Comparison of ENCODE assay signal across 31 mouse cellular contexts in the genomic region with DNA sequence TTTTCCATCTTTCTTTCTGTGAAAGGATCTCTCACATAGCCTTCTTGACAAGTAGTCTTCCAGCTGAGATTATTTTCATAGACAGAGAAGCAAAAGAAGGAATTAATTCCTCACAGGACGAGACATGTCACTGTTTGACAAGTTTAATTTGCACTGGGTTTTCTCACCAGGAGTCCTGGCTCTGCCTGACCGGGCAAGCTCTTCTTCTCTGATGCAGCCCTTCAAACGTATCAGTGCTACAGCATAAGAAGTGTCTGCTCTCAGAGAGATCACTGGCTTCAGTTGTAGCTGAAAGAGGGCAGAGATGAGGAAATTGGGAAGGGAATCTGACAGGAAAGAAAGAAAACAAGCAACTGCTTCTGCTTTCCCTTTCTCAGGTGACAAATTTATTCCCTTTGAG.
A peak's percentile ranks its signal among the peaks of the same experiment; 100 is the strongest.
DNase-seq lines count a peak whose midpoint lies in the region; ATAC-seq lines count a peak whose summit lies in the region.
"Had no signal": no experiment of that assay in that cellular context is flagged by ENCODE, and none has a peak within 500 bp of the region (broad histone marks: within the 10 kb centered on the region; RNA-seq: fewer than 3 reads in every experiment).

No protein-coding gene starts in this region.

- H3K4me1 ChIP-seq in embryonic facial prominence, embryonic 14.5 days (ENCODE audit: control insufficient read depth, insufficient read depth, low read length) = no peaks in the 10 kb centered on the region
- peaks cover 5% of the 10 kb centered on the region; the same call in 1 of the 2 replicates for H3K4me1 ChIP-seq in embryonic facial prominence, embryonic 10.5 days
- no peaks in the 10 kb centered on the region; the same call in 1 of the 2 replicates for H3K4me1 ChIP-seq in hindbrain, embryonic 16.5 days (ENCODE audit: control insufficient read depth, insufficient read depth, low read depth, low read length)
- no peaks in the 10 kb centered on the region for H3K4me1 ChIP-seq in hindbrain, embryonic 12.5 days
- no peaks in the 10 kb centered on the region for H3K4me1 ChIP-seq in neural tube, embryonic 14.5 days (ENCODE audit: control insufficient read depth, insufficient read depth, low read length)
- no peaks in the 10 kb centered on the region for H3K4me1 ChIP-seq in neural tube, embryonic 15.5 days
- H3K4me1 ChIP-seq: heart, embryonic 12.5 days; kidney, embryonic 15.5 days; limb, embryonic 10.5 days; limb, embryonic 15.5 days; liver, embryonic 13.5 days; megakaryocyte, embryonic 14.5 days; neural tube, embryonic 13.5 days had no signal

- no peak overlapping the region for H3K4me2 ChIP-seq in embryonic facial prominence, embryonic 14.5 days (ENCODE audit: low read depth, low read length)
- no peak overlapping the region for H3K4me2 ChIP-seq in hindbrain, embryonic 16.5 days (ENCODE audit: low read length)
- no peak overlapping the region for H3K4me2 ChIP-seq in hindbrain, embryonic 12.5 days (replicated peaks)
- H3K4me2 ChIP-seq in neural tube, embryonic 14.5 days (ENCODE audit: low read depth, low read length) = no peak overlapping the region
- no peak overlapping the region for H3K4me2 ChIP-seq in neural tube, embryonic 15.5 days
- H3K4me2 ChIP-seq: heart, embryonic 12.5 days; kidney, embryonic 15.5 days; limb, embryonic 15.5 days; liver, embryonic 13.5 days; neural tube, embryonic 13.5 days had no signal

- H3K9ac ChIP-seq in embryonic facial prominence, embryonic 14.5 days (ENCODE audit: low read depth, low read length) = no peak overlapping the region
- H3K9ac ChIP-seq in hindbrain, embryonic 16.5 days (ENCODE audit: low read depth, low read length) = no peak overlapping the region
- H3K9ac ChIP-seq in hindbrain, embryonic 12.5 days = no peak overlapping the region
- H3K9ac ChIP-seq in neural tube, embryonic 14.5 days (replicated peaks; ENCODE audit: low read depth, low read length) = no peak overlapping the region
- no peak overlapping the region for H3K9ac ChIP-seq in neural tube, embryonic 15.5 days (replicated peaks)
- H3K9ac ChIP-seq: heart, embryonic 12.5 days; kidney, embryonic 15.5 days; limb, embryonic 15.5 days; liver, embryonic 13.5 days; neural tube, embryonic 13.5 days had no signal

- ATAC-seq in embryonic facial prominence, embryonic 14.5 days (ENCODE audit: low read depth) = no peak
- ATAC-seq in hindbrain, embryonic 16.5 days = peak; percentile 48; the same call in 1 of the 2 replicates
- no peak for ATAC-seq in hindbrain, embryonic 12.5 days (ENCODE audit: low FRiP score)
- no peak for ATAC-seq in neural tube, embryonic 14.5 days (ENCODE audit: low read depth)
- ATAC-seq in neural tube, embryonic 15.5 days (ENCODE audit: low FRiP score) = no peak
- ATAC-seq: activated CD4-positive, CD25-positive, alpha-beta regulatory T cell, adult 4 months; forebrain, embryonic 16.5 days; lung, postnatal 0 days had no signal

- H3K4me3 ChIP-seq in embryonic facial prominence, embryonic 14.5 days (ENCODE audit: low read depth, low read length) = no peak overlapping the region
- H3K4me3 ChIP-seq in embryonic facial prominence, embryonic 10.5 days = no peak overlapping the region
- H3K4me3 ChIP-seq in hindbrain, embryonic 16.5 days (ENCODE audit: low read length) = no peak overlapping the region
- no peak overlapping the region for H3K4me3 ChIP-seq in hindbrain, embryonic 12.5 days
- H3K4me3 ChIP-seq in neural tube, embryonic 14.5 days (ENCODE audit: low read depth, low read length) = no peak overlapping the region
- no peak overlapping the region for H3K4me3 ChIP-seq in neural tube, embryonic 15.5 days (replicated peaks)
- H3K4me3 ChIP-seq: gastrocnemius, adult 2 months; heart, adult 2 months; heart, embryonic 12.5 days; kidney, embryonic 15.5 days; layer of hippocampus, adult 2 months; limb, embryonic 10.5 days; limb, embryonic 15.5 days; liver, embryonic 13.5 days; megakaryocyte, embryonic 14.5 days; neural tube, embryonic 13.5 days had no signal

- H3K27me3 ChIP-seq in embryonic facial prominence, embryonic 14.5 days (replicated peaks; ENCODE audit: control insufficient read depth, insufficient read depth, low read length) = no peaks in the 10 kb centered on the region
- no peaks in the 10 kb centered on the region for H3K27me3 ChIP-seq in embryonic facial prominence, embryonic 10.5 days (replicated peaks; ENCODE audit: low read depth, poor library complexity, severe bottlenecking)
- H3K27me3 ChIP-seq in hindbrain, embryonic 16.5 days (replicated peaks; ENCODE audit: control insufficient read depth, insufficient read depth, low read length) = no peaks in the 10 kb centered on the region
- no peaks in the 10 kb centered on the region for H3K27me3 ChIP-seq in hindbrain, embryonic 12.5 days
- no peaks in the 10 kb centered on the region for H3K27me3 ChIP-seq in neural tube, embryonic 14.5 days (ENCODE audit: control insufficient read depth, insufficient read depth, low read length)
- no peaks in the 10 kb centered on the region for H3K27me3 ChIP-seq in neural tube, embryonic 15.5 days (replicated peaks)
- H3K27me3 ChIP-seq: heart, embryonic 12.5 days; kidney, embryonic 15.5 days; limb, embryonic 15.5 days; liver, embryonic 13.5 days; megakaryocyte, embryonic 14.5 days; neural tube, embryonic 13.5 days had no signal

- no peaks in the 10 kb centered on the region for H3K9me3 ChIP-seq in embryonic facial prominence, embryonic 14.5 days (ENCODE audit: control insufficient read depth, low read length)
- no peaks in the 10 kb centered on the region for H3K9me3 ChIP-seq in embryonic facial prominence, embryonic 10.5 days
- H3K9me3 ChIP-seq in hindbrain, embryonic 16.5 days (ENCODE audit: control insufficient read depth, low read length) = no peaks in the 10 kb centered on the region
- H3K9me3 ChIP-seq in hindbrain, embryonic 12.5 days (replicated peaks) = no peaks in the 10 kb centered on the region
- no peaks in the 10 kb centered on the region for H3K9me3 ChIP-seq in neural tube, embryonic 14.5 days (ENCODE audit: control insufficient read depth, low read length)
- H3K9me3 ChIP-seq in neural tube, embryonic 15.5 days (replicated peaks) = no peaks in the 10 kb centered on the region
- H3K9me3 ChIP-seq: heart, embryonic 12.5 days; kidney, embryonic 15.5 days; limb, embryonic 10.5 days; limb, embryonic 15.5 days; liver, embryonic 13.5 days; megakaryocyte, embryonic 14.5 days had no signal

- H3K27ac ChIP-seq in embryonic facial prominence, embryonic 14.5 days (replicated peaks; ENCODE audit: low read depth, low read length) = no peak overlapping the region
- H3K27ac ChIP-seq in embryonic facial prominence, embryonic 10.5 days (replicated peaks) = no peak overlapping the region
- H3K27ac ChIP-seq in hindbrain, embryonic 16.5 days (ENCODE audit: low read depth, low read length) = no peak overlapping the region
- H3K27ac ChIP-seq in hindbrain, embryonic 12.5 days = no peak overlapping the region
- H3K27ac ChIP-seq in neural tube, embryonic 14.5 days (ENCODE audit: low read depth, low read length) = 0 out of 2 replicates have a peak overlapping the region, but pooled peaks have one; percentile 28
- H3K27ac ChIP-seq in neural tube, embryonic 15.5 days (replicated peaks) = no peak overlapping the region; the same call in 1 of the 2 replicates
- H3K27ac ChIP-seq: gastrocnemius, adult 2 months; heart, adult 2 months; kidney, embryonic 15.5 days; layer of hippocampus, adult 2 months; limb, embryonic 10.5 days; limb, embryonic 15.5 days; liver, embryonic 13.5 days had no signal

- 18% methylated on average over 3 of the region's 3 CpGs for WGBS in embryonic facial prominence, embryonic 14.5 days
- WGBS in embryonic facial prominence, embryonic 10.5 days = 28% methylated on average over 3 of the region's 3 CpGs
- 20% methylated on average over 3 of the region's 3 CpGs for WGBS in hindbrain, embryonic 16.5 days
- 32% methylated on average over 3 of the region's 3 CpGs for WGBS in hindbrain, embryonic 12.5 days
- 54% methylated on average over 3 of the region's 3 CpGs for WGBS in neural tube, embryonic 14.5 days
- 50% methylated on average over 3 of the region's 3 CpGs for WGBS in neural tube, embryonic 15.5 days

- H3K36me3 ChIP-seq in embryonic facial prominence, embryonic 14.5 days (ENCODE audit: control insufficient read depth, insufficient read depth, low read length) = no peaks in the 10 kb centered on the region
- no peaks in the 10 kb centered on the region for H3K36me3 ChIP-seq in embryonic facial prominence, embryonic 10.5 days (replicated peaks)
- no peaks in the 10 kb centered on the region for H3K36me3 ChIP-seq in hindbrain, embryonic 16.5 days (ENCODE audit: control insufficient read depth, insufficient read depth, low read length)
- H3K36me3 ChIP-seq in hindbrain, embryonic 12.5 days = no peaks in the 10 kb centered on the region
- H3K36me3 ChIP-seq in neural tube, embryonic 14.5 days (ENCODE audit: control insufficient read depth, insufficient read depth, low read length) = no peaks in the 10 kb centered on the region
- H3K36me3 ChIP-seq in neural tube, embryonic 15.5 days = no peaks in the 10 kb centered on the region
- H3K36me3 ChIP-seq: heart, embryonic 12.5 days; kidney, embryonic 15.5 days; limb, embryonic 10.5 days; limb, embryonic 15.5 days; liver, embryonic 13.5 days; neural tube, embryonic 13.5 days had no signal

- DNase-seq in embryonic facial prominence, embryonic 14.5 days (ENCODE audit: low spot score) = peak; percentile 38
- no peak for DNase-seq in embryonic facial prominence, embryonic 10.5 days (ENCODE audit: low spot score)
- no peak for DNase-seq in testis, postnatal 10 days (ENCODE audit: low spot score)
- DNase-seq: adrenal gland, adult 2 months; adrenal gland, postnatal 36 days; gastrocnemius, adult 2 months; gastrocnemius, postnatal 36 days; heart, adult 2 months; kidney, adult 18-20 months; kidney, postnatal 25 days; liver, embryonic 13.5 days; lung, adult 18-20 months; lung, postnatal 4 days; right cerebral cortex, adult 18-20 months; spleen, adult 18-20 months; thymus, adult 2 months; thymus, postnatal 36 days had no signal
